Mouse (Mus musculus) natural killer cell, adult 2 months (primary cell): ENCODE measurements around the gene Flnb.

Experiments
- DNase-seq, 2 experiments: peaks; one replicate each; pipeline ENCODE4 v3.0.0; 2022; ENCODE audit warnings: low spot score in 2 of 2

Gene Flnb

DNA sequence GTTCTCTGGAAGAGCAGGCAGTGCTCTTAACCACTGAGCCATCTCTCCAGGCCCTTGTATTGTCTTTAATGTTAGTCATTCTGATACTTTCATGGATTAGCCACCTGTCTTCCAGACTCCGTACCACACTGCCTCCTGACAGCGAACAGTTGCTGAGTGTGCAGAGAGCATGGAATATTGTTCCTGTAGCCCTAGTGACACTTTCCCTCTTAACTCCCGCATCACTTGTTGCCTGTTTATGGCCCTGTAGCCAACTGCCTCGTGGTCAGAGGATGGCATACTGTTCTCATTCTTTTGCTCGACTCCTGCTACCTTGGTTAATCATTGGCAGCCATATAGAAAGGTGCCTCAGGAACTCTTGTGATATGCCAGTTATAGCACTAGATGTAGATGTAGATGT, 45.4 kb downstream of the Flnb start:
- no peak for DNase-seq

DNA sequence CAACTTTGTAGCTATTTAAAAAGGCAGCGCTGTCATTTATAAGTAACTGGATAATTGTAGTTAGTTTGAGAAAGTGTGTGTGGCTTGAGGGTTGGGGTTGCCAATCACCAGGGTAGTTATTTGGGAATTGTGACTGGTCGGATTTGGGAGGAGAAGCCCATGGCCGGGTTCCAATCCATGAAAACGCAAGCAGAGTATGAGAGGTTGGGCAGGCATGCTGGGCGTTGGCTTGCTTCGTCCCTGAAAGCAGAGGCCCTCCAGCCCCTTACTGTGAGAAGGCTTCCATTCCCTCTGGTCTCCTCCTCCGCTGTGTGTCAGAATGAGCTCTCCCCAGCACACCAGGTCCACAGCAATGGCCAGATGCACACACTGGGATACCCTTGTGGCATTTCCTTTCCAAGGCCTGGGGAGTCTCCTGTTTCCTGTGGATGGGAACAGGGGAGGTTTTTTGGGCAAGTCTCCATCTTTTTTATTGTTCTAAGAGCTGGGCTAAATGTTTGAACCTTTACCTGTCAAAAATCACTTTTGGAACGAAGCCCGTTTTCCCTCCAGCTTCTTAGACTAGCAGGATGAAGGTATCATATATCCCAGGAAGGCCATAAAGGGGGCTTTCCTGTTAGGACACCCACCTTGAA, 46.2 kb downstream of the Flnb start:
- DNase-seq: no peak

DNA sequence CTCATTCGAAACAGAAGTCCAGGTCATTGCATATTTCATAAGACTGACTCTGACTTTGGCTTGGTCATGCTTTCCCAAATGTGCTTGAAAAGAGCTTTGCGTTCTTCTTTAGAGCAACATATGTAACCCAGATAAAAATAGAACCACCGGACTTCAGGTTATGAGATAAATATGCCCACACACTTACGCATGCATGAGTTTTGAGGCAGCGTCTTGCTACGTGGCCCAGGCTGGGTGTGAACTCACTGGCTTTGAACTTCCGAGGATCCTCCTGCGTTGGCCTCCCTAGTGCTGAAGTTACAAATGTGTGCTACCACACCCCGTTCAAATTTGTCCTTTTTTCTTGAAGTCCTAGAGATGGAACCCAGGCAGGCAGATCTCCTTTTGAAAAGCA, 46.7 kb downstream of the Flnb start:
- no peak for DNase-seq

DNA sequence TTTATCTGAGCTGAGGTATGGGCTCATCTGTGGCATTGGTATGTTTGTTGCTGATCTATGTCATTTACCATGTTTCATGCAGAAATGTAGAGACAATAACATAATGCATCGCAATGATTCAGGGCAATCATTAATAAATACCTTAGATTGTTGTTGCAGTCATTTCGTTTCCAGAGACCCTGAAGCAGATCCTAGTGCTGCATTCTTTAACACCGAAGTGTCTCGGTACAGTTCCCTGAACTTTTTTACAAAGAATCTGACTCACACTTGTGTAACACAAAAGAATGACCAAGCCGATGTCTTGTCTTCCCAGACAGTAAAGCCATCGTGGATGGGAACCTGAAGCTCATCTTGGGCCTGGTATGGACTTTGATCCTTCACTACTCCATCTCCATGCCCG, 49.5 kb downstream of the Flnb start:
- DNase-seq: no peak

DNA sequence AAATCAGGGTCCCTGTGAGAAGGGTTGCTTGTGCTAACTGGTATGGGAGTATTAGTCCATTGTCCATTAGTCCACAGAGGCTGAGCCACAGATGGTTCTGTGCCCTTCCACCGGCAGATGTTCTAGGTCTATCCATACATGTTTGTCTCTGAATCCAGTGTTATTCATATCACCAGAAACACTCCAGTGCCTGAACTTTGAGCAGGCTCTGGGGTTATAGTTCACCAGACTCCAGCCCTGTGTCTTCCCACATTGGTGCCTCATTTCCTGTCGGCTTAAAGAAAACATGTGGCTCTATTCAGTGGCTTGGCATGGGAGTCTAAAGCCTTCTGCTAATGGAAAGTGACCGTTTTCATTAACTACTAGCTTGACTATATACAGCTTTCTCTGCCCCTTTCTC, 50.1 kb downstream of the Flnb start:
- no peak for DNase-seq

DNA sequence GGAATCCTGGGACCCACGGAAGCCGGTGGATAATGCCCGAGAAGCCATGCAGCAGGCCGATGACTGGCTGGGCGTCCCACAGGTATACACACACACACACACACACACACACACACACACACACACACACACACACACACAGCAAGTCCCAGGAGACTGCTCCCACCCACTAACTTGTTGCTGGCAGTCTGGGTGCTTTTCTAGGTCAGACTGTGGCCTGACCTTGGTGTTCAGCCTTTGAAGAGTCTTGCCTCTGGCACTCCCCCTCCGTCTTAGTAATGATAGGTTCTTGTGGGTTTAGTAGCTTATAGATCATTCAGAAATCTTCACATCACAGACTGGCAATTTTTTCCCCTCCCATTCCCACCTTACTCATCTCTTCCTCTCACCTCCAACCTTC, 52.0 kb downstream of the Flnb start:
- no peak for DNase-seq

DNA sequence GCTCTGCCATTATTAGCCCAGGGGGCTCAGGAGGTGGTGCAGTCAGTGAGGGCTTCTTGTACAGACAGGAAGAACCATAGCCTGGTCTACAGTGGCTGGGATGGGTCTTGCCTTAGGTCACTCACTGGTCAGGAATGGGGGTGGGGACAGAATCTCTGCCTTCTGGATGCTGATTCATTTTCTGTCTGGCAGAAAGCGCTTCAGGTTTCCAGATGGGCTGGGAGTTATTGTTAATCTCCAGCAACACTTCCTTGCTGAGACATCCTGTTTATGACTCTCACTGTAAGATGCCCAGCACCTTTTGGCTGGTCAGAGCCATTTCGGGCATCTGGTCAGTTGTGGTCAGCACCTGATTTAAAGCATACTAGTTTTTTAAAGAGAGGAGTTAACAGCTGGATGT, 55.8 kb downstream of the Flnb start:
- DNase-seq: no peak

DNA sequence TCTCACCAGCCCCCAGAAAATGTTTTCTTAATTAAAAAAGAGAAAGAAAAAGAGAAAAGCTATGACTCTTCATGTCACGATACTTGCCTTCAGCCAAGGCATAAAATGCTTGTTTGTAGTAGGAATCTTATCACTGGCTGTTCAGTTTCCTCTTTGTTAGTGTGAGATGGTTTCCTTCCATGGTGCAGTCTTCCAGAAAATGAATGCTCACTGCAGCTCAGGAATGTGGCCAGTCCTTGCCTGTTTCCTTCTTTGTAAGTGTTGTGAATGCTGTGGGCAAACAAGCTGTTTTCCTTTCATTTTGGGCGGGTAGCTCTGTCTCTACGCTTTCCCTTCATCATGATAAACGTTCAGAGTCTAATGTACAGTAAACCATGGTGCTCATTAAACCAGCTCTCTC, 56.7 kb downstream of the Flnb start:
- no peak for DNase-seq

DNA sequence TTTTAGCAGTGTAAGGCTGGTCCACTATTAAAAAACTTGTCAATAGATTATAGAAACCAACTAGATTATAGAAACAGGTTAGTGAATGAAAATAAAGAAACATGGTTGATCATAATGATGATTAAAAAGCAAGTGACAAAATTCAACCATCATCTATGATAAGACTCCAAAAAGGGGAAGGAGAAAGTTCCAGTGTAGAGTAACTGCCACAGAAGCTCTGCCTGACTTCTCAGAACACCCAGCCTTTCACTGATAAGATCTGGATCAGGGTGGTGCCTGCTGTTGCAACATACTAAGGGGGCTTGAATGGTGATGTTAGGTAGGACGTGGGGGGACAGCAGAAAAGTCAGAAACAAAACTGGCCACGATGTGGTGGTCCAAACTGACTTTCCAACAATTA, 60.2 kb downstream of the Flnb start:
- no peak for DNase-seq

DNA sequence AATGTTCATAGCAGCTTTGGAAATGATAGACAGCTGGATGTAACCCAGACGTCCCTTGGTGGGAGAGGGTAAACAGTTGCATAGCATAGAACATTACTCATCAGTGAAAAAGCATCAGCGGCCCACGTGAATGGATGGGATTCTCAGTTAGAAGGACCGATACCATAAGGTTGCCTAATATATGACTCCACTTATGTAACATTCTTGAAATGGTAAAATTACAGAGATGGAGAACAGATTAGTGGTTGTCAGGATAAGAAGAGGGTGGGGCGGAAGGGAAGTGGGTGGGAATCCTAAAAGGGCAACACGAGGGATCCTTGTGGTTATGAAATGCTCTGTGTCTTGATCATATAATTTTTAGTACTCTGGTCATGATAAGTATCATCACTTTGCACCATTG, 62.6 kb downstream of the Flnb start:
- DNase-seq: no peak

DNA sequence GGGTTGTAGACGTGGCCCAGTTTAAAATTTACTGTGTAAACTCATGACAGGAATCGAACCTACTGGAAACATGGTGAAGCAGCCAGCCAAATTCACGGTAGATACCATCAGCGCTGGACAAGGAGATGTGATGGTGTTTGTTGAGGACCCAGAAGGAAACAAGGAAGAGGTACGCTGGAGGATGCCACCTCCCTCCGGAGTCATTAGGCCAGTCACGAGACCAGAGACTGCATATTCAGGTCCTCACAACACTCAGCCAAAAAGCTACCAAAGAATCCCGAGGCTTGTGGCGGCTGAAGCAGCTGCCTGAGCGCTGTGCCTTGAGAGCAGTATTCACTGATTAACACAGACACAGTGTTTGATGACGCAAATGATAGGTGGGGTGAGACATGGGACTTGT, 63.8 kb downstream of the Flnb start:
- no peak for DNase-seq

DNA sequence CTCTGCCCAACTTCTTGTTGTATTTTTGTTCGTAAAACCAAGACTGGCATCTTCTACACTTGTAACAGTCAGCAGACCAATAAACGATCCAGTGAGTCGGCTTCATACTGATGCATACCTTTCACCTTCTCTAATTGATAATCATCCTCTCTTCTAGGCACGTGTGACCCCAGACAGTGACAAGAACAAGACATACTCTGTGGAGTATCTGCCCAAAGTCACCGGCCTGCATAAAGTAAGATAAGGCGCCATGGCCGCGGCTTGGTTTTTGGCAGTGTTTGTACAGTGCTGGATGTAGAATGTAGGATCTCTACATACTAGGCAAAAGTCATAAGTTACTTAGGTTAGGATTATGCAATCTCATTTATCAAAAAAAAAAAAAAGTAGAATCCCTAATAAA, 64.3 kb downstream of the Flnb start:
- no peak for DNase-seq

DNA sequence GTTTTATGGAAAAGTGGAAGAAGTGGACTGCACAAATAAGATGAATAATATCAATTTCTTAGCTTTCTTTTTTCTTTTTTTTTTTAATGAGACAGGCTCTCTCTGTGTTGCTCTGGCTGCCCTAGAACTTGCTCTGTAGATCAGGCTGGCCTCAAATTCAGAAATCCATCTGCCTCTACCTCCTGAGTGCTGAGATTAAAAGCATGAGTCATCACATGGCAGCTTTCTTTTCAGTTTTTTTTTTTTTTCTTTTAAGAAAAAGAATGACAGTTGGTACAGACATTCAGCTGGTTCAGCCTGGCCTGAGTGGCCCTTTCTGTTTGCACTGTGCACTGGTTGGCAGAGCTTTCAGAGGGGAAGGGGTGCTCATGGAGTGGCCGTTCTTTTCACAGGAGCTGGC, 66.4 kb downstream of the Flnb start:
- no peak for DNase-seq

DNA sequence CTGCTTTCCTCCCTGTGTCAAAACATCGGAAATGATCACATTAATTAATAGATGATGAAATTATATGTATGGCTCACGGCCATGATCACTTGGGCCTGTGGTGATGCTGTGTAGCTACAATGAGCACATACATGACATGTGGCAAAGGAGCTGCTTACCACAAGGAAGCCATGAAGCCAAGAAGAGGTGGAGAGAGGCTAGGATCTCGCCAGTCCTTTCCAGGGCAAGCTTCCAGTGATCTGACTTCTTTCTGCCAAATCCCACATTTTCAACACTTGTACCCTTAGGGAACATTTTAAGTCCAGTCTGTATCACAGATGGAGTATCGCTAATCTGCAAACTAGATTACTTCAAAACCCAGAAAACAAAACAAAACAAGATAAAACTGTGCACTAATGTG, 67.1 kb downstream of the Flnb start:
- no peak for DNase-seq

DNA sequence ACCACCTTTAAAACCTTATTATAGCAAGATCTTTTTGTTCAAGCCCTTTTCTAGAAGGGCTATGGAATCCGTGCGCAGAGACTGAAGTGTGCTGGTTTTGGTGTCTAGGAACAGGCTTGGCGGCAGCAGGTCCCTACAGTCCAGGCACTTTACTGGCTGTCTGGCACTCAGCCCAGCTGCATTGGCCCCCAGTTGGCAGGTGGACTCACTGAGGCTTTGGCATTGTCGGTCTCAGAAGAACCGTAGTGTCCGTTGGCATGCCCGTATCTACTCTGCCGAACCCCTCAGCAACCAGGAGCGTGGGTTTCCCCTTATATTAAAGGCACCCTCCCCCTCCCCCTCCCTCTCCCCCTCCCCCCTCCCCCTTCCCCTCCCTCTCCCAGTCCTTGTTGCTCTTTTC, 67.8 kb downstream of the Flnb start:
- DNase-seq: no peak

DNA sequence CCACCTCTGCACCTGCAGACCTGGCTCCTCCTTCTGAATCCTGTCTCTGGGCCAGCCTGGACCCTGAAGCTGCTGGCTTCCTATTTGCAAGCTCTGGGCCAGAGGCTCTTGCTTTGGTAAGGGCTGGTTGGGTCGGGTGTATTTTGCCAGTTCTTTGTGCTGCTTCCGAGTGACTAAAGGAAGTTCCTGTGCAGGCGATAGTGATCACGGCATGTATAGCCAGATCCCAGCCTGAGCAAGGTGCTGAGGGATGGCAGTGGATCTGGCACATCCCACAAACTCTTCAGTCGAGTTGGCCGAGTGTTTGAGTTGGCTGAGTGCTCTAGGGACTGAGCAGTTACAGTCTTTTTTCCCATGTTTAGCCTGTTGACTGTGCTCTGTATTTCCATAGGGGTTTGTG, 68.3 kb downstream of the Flnb start:
- no peak for DNase-seq

DNA sequence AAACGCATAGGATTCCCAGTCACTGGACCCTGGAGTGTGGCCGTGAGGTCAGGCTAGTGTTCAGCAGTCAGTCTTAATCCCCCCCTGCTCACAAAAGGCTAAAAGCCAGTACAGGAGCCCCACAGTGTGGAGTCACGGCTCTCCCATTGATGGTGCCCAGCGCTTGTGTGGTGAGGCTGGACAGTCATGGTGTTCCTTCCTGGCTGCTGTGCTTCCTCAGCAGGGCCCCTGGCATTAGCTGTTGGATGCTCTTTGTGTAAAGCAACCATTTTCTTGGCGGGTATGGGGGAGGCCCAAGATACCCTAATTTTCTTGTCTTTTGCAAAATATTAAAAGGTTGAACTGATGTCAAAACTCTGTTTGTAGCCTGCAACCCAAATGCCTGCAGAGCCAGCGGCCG, 69.4 kb downstream of the Flnb start:
- DNase-seq: no peak

DNA sequence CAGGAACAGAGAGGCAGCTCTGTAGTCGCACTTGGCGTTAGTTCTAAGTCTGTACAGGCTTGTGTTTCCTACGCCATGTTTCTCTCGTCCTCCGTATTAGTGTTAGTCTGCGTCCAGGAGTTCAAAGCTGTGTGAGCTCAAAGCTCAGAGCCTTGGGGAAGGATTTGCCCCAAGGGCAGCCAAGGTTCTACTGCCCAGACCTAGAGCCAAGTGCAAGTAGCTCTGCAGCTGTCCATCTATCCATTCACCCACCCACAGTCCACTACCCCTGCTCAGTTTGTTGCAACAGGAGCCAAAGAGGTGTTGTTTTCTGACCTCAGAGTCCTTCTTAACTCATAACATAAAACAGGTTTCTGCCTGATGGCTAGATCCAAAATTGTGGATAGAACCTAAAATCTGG, 70.5 kb downstream of the Flnb start:
- no peak for DNase-seq

DNA sequence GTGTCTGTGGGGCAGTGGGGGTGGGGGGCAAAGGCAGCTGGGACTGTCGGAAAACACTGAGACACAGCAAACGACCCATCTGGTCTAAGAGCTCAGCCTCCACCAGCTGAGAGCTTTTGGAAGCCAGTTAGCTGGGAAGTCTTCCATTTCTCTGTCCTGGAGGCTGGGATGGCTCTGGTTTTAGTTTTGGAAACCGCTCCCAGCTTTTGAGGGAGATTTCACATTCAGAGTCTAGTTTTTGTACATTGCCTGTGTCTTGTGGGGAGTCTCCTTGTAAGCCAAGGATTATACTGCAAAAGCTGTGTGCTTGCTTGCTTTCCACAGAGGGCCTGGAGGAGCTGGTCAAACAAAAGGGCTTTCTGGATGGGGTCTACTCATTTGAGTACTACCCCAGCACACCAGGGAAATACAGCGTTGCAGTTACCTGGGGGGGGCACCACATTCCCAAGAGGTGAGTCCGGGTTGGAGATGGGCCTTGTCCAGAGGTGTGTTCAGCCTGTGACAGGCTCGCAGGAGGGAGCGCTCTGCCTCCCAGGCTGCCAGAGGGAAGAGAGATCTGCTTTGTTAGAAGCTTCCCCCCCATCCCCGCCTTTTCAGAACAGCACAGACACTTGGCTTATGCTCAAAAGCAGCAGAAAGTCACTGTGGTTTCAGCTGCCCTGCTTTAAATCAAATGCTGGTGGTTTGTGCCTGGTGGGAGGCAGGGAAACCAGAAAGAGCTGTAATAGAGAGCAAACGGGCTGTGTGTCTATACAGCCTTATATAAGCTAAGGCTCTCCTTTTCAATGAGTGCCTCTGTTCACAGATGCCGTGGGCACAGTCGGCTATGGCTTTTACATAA, 71.3 kb downstream of the Flnb start:
- no peak for DNase-seq

DNA sequence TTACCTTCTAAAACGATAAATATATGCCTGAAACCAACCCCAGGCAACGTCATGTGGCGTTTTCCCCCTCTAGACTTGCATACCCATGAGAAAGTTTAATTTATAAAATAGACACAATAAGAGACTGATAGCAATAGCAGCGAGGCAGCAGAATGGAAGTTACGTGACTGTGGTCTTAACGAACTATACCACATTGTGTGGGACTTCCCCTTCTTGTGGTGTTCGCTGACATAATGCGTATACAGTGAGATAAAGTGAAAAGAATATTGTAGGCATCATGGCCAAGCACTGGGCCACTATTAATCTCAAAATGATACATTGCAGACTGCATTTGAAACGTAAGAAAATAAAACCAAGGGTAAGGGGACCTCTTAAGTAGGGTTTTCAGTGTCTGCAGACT, 72.1 kb downstream of the Flnb start:
- peak; percentile 25 to 46 for DNase-seq

DNA sequence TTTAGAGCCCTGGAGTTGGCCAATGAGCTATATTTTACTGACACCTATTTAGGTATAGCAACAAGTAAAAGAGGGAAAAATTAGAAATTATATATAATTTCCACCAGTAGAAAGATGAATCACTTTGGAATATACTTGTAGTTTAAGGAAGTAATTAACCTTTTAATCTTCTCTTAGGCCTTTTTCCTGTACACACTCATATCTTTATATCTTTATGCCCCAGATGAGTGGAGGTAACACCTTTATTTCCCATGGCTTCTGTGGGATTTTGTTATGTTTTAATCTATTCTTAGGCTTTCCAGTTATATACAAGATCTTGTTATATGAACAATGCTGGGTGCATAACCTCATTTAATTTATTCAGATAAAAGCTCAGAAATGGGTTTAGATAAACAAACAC, 73.6 kb downstream of the Flnb start:
- DNase-seq: no peak

DNA sequence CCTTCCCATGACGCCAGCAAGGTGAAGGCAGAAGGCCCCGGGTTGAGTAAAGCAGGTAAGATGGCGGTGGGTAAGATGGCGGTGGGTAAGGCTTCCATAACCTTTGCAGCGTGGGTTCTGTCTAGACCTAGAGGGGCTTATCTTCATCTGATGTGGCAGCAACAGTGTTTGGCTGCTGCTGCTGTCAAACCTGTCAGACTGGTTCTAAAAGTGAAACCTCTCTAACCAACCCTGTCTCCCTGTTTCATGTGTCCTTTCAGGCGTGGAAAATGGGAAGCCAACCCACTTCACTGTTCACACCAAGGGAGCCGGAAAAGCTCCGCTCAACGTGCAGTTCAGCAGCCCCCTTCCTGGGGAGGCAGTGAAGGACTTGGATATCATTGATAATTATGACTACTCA, 78.4 kb downstream of the Flnb start:
- no peak for DNase-seq

DNA sequence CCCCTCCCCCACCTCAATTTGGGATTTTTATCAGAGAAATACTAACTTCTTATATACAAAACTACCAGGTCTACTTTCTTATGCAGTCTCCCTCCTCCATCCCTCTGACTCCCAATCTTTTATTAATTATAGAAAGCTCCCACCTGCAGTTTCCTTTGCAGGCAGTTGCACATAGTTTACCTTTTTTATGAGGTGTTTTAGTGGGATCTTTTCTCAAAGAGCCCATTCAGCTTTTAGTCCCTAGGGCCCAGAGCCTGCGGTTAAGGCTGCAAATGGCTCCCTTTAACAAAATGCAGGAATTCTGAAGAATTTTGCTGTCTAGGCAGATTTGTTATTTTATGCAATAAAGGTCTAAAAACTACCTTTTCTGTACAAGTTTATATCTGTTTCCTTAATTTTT, 78.9 kb downstream of the Flnb start:
- no peak for DNase-seq

DNA sequence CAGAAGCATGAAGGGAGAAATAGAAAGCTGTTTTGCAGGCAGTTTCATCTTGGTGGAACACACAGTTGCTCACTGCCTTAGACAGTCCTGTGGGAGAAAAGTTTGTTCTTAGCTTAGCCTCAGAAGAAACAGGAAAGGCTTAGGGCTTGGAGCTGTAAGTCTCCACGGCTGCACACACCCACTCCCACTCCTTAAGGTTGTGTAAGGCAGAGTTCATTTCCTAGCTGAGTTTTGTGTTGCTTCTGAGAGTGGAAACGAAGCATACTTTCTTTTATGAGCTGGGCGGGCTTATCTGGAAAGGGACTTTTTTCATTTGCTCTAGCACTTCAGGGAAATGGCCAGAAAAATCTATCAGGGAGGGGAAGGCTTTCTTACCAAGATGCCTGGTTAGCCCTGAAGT, 82.2 kb downstream of the Flnb start:
- no peak for DNase-seq
